Mouse (Mus musculus): ENCODE data around the gene Ttc7b. TPM values are rescaled to one million over a fixed set of nuclear protein-coding genes. Genes with fewer than 3 reads are reported as not detected.
A peak's percentile ranks its signal among the peaks of the same experiment; 100 is the strongest.

Ttc7b gene
- polyA plus RNA-seq, 1 experiment = 18.2 TPM

DNA sequence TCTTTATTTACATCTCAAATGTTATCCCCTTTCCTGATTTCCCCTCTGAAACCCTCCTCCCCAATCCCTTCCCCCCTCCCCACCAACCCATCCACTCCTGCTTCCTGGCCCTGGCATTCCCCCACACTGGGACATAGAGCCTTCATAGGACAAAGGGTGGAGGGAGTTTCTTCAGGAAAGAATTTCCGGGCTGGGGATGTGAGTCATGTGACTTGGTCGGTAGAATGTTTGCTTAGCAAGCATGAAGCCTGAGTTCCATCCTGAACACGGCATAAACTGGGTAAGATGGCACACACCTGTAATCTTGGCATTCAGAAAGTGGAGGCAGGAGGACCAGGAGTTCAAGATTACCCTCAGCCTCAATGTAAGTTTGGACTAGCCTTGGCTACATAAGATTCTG, 151.4 kb downstream of the Ttc7b start:
- Histone ChIP-seq H3K36me3 (ENCODE audit: control insufficient read depth, insufficient read depth) (no peaks in the 10 kb centered on the region), H3K27me3 (ENCODE audit: control insufficient read depth, insufficient read depth, insufficient read length) (no peaks in the 10 kb centered on the region), H3K4me3 (no peak overlapping the region), H3ac (ENCODE audit: control insufficient read depth, insufficient read length) (no peak overlapping the region), H3K79me2 (ENCODE audit: control insufficient read depth, insufficient read depth) (no peaks in the 10 kb centered on the region), H3K4me2 (ENCODE audit: low read depth) (no peak overlapping the region)
- peak; percentile 54 for TF ChIP-seq USF1 (IDR thresholded peaks at IDR 0.05; ENCODE audit: low read depth)
- no peak for TF ChIP-seq MAX (IDR thresholded peaks at IDR 0.05; ENCODE audit: low read depth)

GRCm38 (mm10) chr12:100361330-100361729, 159.3 kb downstream of the Ttc7b start:
- Histone ChIP-seq H3K4me3 (no peak overlapping the region), H3K4me2 (ENCODE audit: low read depth) (peak overlapping the region; percentile 47), H3K27me3 (ENCODE audit: control insufficient read depth, insufficient read depth, insufficient read length) (no peaks in the 10 kb centered on the region), H3K36me3 (ENCODE audit: control insufficient read depth, insufficient read depth) (no peaks in the 10 kb centered on the region), H3K79me2 (ENCODE audit: control insufficient read depth, insufficient read depth) (no peaks in the 10 kb centered on the region), H3ac (ENCODE audit: control insufficient read depth, insufficient read length) (no peak overlapping the region)
- TF ChIP-seq USF1 (IDR thresholded peaks at IDR 0.05; ENCODE audit: low read depth) = no peak
- TF ChIP-seq REST (IDR thresholded peaks at IDR 0.05; ENCODE audit: insufficient read depth, insufficient read length) = no peak
- no peak for TF ChIP-seq SRF (IDR thresholded peaks at IDR 0.05; ENCODE audit: control insufficient read depth, insufficient read length, low read depth)
- peak; percentile 52 for TF ChIP-seq TCF3 (IDR thresholded peaks at IDR 0.05; ENCODE audit: insufficient read length, low read depth)
- TF ChIP-seq E2F4 (IDR thresholded peaks at IDR 0.05; ENCODE audit: insufficient read depth) = no peak
- TF ChIP-seq MYOG (IDR thresholded peaks at IDR 0.05; ENCODE audit: control insufficient read depth in 1 of 3, insufficient read depth in 1 of 3, insufficient read length in 2 of 3, low read depth in 2 of 3) = peak; percentile 49 to 89 (median 79)
- no peak for TF ChIP-seq MAX (IDR thresholded peaks at IDR 0.05; ENCODE audit: low read depth)
- no peak for TF ChIP-seq POLR2A (IDR thresholded peaks at IDR 0.05; ENCODE audit: insufficient read length, low read depth)
- peak; percentile 71 for TF ChIP-seq TCF12 (IDR thresholded peaks at IDR 0.05; ENCODE audit: insufficient read depth, poor library complexity, severe bottlenecking)
- no peak for TF ChIP-seq POLR2AphosphoS2 (IDR thresholded peaks at IDR 0.05; ENCODE audit: insufficient read length, low read depth)
- peak; percentile 42 to 98 (median 96) for TF ChIP-seq MYOD1 (IDR thresholded peaks at IDR 0.05; ENCODE audit: control insufficient read depth in 1 of 3, insufficient read length in 2 of 3, low read depth in 2 of 3)
- TF ChIP-seq CEBPB (IDR thresholded peaks at IDR 0.05; ENCODE audit: insufficient read depth, poor library complexity, severe bottlenecking) = no peak

GRCm38 (mm10) chr12:100358040-100358620, 162.5 kb downstream of the Ttc7b start:
- Histone ChIP-seq H3K79me2 (ENCODE audit: control insufficient read depth, insufficient read depth) (no peaks in the 10 kb centered on the region), H3K4me3 (no peak overlapping the region), H3K27me3 (ENCODE audit: control insufficient read depth, insufficient read depth, insufficient read length) (no peaks in the 10 kb centered on the region), H3ac (ENCODE audit: control insufficient read depth, insufficient read length) (no peak overlapping the region), H3K4me2 (ENCODE audit: low read depth) (no peak overlapping the region), H3K36me3 (ENCODE audit: control insufficient read depth, insufficient read depth) (no peaks in the 10 kb centered on the region)
- TF ChIP-seq SRF (IDR thresholded peaks at IDR 0.05; ENCODE audit: control insufficient read depth, insufficient read length, low read depth) (no peak), MYOG (IDR thresholded peaks at IDR 0.05; ENCODE audit: control insufficient read depth in 1 of 3, insufficient read depth in 1 of 3, insufficient read length in 2 of 3, low read depth in 2 of 3) (no peak), REST (IDR thresholded peaks at IDR 0.05; ENCODE audit: insufficient read depth, insufficient read length) (no peak), CEBPB (IDR thresholded peaks at IDR 0.05; ENCODE audit: insufficient read depth, poor library complexity, severe bottlenecking) (no peak), POLR2AphosphoS2 (IDR thresholded peaks at IDR 0.05; ENCODE audit: insufficient read length, low read depth) (no peak), TCF3 (IDR thresholded peaks at IDR 0.05; ENCODE audit: insufficient read length, low read depth) (no peak), USF1 (IDR thresholded peaks at IDR 0.05; ENCODE audit: low read depth) (no peak), TCF12 (IDR thresholded peaks at IDR 0.05; ENCODE audit: insufficient read depth, poor library complexity, severe bottlenecking) (no peak), MAX (IDR thresholded peaks at IDR 0.05; ENCODE audit: low read depth) (no peak), POLR2A (IDR thresholded peaks at IDR 0.05; ENCODE audit: insufficient read length, low read depth) (no peak), MYOD1 (IDR thresholded peaks at IDR 0.05; ENCODE audit: control insufficient read depth in 1 of 3, insufficient read length in 2 of 3, low read depth in 2 of 3) (no peak), E2F4 (IDR thresholded peaks at IDR 0.05; ENCODE audit: insufficient read depth) (no peak)

DNA sequence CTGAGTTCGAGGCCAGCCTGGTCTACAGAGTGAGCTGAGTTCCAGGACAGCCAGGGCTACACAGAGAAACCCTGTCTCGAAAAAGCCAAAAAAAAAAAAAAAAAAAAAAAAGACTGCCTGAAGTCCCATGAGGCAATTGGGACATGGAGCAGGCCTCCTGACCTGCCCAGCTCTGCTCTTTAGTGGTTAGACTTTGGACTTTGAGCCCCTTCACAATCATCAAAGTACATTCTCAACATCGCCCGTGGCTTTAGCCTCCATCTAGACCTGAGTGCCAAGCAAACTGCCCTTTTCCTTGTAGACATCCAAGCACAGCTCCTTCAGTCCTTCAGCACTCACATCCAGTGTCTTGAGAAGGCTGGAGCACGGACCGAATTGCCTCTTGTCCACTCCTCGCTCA, 164.2 kb downstream of the Ttc7b start:
- Histone ChIP-seq H3ac (ENCODE audit: control insufficient read depth, insufficient read length) (no peak overlapping the region), H3K36me3 (ENCODE audit: control insufficient read depth, insufficient read depth) (peaks cover 6% of the 10 kb centered on the region), H3K4me2 (ENCODE audit: low read depth) (no peak overlapping the region), H3K27me3 (ENCODE audit: control insufficient read depth, insufficient read depth, insufficient read length) (no peaks in the 10 kb centered on the region), H3K4me3 (no peak overlapping the region), H3K79me2 (ENCODE audit: control insufficient read depth, insufficient read depth) (no peaks in the 10 kb centered on the region)
- TF ChIP-seq SRF (IDR thresholded peaks at IDR 0.05; ENCODE audit: control insufficient read depth, insufficient read length, low read depth) (no peak), POLR2AphosphoS2 (IDR thresholded peaks at IDR 0.05; ENCODE audit: insufficient read length, low read depth) (no peak), E2F4 (IDR thresholded peaks at IDR 0.05; ENCODE audit: insufficient read depth) (no peak), MYOG (IDR thresholded peaks at IDR 0.05; ENCODE audit: control insufficient read depth in 1 of 3, insufficient read depth in 1 of 3, insufficient read length in 2 of 3, low read depth in 2 of 3) (no peak), USF1 (IDR thresholded peaks at IDR 0.05; ENCODE audit: low read depth) (no peak), TCF3 (IDR thresholded peaks at IDR 0.05; ENCODE audit: insufficient read length, low read depth) (no peak), TCF12 (IDR thresholded peaks at IDR 0.05; ENCODE audit: insufficient read depth, poor library complexity, severe bottlenecking) (no peak), MAX (IDR thresholded peaks at IDR 0.05; ENCODE audit: low read depth) (no peak), POLR2A (IDR thresholded peaks at IDR 0.05; ENCODE audit: insufficient read length, low read depth) (no peak), REST (IDR thresholded peaks at IDR 0.05; ENCODE audit: insufficient read depth, insufficient read length) (no peak), MYOD1 (IDR thresholded peaks at IDR 0.05; ENCODE audit: control insufficient read depth in 1 of 3, insufficient read length in 2 of 3, low read depth in 2 of 3) (no peak), CEBPB (IDR thresholded peaks at IDR 0.05; ENCODE audit: insufficient read depth, poor library complexity, severe bottlenecking) (no peak)

GRCm38 (mm10) chr12:100355565-100355964, 165.1 kb downstream of the Ttc7b start:
- H3K4me3 ChIP-seq = no peak overlapping the region
- H3K4me2 ChIP-seq (ENCODE audit: low read depth) = no peak overlapping the region
- no peak for TF ChIP-seq TCF12 (IDR thresholded peaks at IDR 0.05; ENCODE audit: insufficient read depth, poor library complexity, severe bottlenecking)
- no peak for TF ChIP-seq TCF3 (IDR thresholded peaks at IDR 0.05; ENCODE audit: insufficient read length, low read depth)
- no peak for TF ChIP-seq MYOD1 (IDR thresholded peaks at IDR 0.05; ENCODE audit: control insufficient read depth in 1 of 3, insufficient read length in 2 of 3, low read depth in 2 of 3)
- no peak for TF ChIP-seq CEBPB (IDR thresholded peaks at IDR 0.05; ENCODE audit: insufficient read depth, poor library complexity, severe bottlenecking)
- TF ChIP-seq SRF (IDR thresholded peaks at IDR 0.05; ENCODE audit: control insufficient read depth, insufficient read length, low read depth) = no peak
- TF ChIP-seq MYOG (IDR thresholded peaks at IDR 0.05; ENCODE audit: control insufficient read depth in 1 of 3, insufficient read depth in 1 of 3, insufficient read length in 2 of 3, low read depth in 2 of 3) = no peak
- no peak for TF ChIP-seq POLR2A (IDR thresholded peaks at IDR 0.05; ENCODE audit: insufficient read length, low read depth)
- TF ChIP-seq MAX (IDR thresholded peaks at IDR 0.05; ENCODE audit: low read depth) = no peak
- TF ChIP-seq E2F4 (IDR thresholded peaks at IDR 0.05; ENCODE audit: insufficient read depth) = no peak
- no peak for TF ChIP-seq USF1 (IDR thresholded peaks at IDR 0.05; ENCODE audit: low read depth)
- TF ChIP-seq POLR2AphosphoS2 (IDR thresholded peaks at IDR 0.05; ENCODE audit: insufficient read length, low read depth) = no peak
- no peaks in the 10 kb centered on the region for H3K27me3 ChIP-seq (ENCODE audit: control insufficient read depth, insufficient read depth, insufficient read length)
- no peaks in the 10 kb centered on the region for H3K79me2 ChIP-seq (ENCODE audit: control insufficient read depth, insufficient read depth)
- peaks cover 10% of the 10 kb centered on the region for H3K36me3 ChIP-seq (ENCODE audit: control insufficient read depth, insufficient read depth)
- no peak overlapping the region for H3ac ChIP-seq (ENCODE audit: control insufficient read depth, insufficient read length)
